Mouse (Mus musculus) heart, embryonic 11.5 days (tissue): ENCODE data around the gene 1600012H06Rik. TPM values are rescaled to one million over a fixed set of nuclear protein-coding genes. Genes with fewer than 3 reads are reported as not detected.
"Not testable (repeated sequence)": the region's sequence is repeated elsewhere in the genome, so short reads cannot be mapped to it uniquely, and the experiment has no call there.

Source experiments
- ATAC-seq: fragments of 200-750 bp; cut with Nextera tagmentation; replicated peaks from 2 replicates; pipeline ENCODE4 v1.8.0; 2017; ENCODE audit warnings: moderate library complexity; ENCODE audit not compliant: insufficient number of reproducible peaks, low FRiP score, low TSS enrichment
- H3K27ac ChIP-seq: fragments of 300-500 bp; sonication (generic); 2 replicates; pipeline ENCODE4 v1.5.1; 2014; ENCODE audit warnings: mild to moderate bottlenecking, low read depth, low read length
- H3K27me3 ChIP-seq: fragments of 300-500 bp; sonication (generic); 2 replicates; pipeline ENCODE4 v1.6.1; 2014; ENCODE audit warnings: mild to moderate bottlenecking, low read length, mixed read lengths; ENCODE audit not compliant: control insufficient read depth, insufficient read depth
- H3K36me3 ChIP-seq: fragments of 300-500 bp; sonication (generic); 2 replicates; pipeline ENCODE4 v1.6.1; 2014; ENCODE audit warnings: mild to moderate bottlenecking, low read length, moderate library complexity, mixed read lengths; ENCODE audit not compliant: control insufficient read depth, insufficient read depth
- H3K4me1 ChIP-seq: fragments of 300-500 bp; sonication (generic); 2 replicates; pipeline ENCODE4 v1.6.1; 2014; ENCODE audit warnings: low read length; ENCODE audit not compliant: control insufficient read depth, insufficient read depth
- H3K4me2 ChIP-seq: fragments of 300-500 bp; sonication (generic); 2 replicates; pipeline ENCODE4 v1.6.1; 2014; ENCODE audit warnings: mild to moderate bottlenecking, moderate library complexity
- H3K4me3 ChIP-seq: fragments of 300-500 bp; sonication (generic); 2 replicates; pipeline ENCODE4 v1.5.1; 2014; ENCODE audit warnings: low read depth, low read length
- H3K9ac ChIP-seq: fragments of 300-500 bp; sonication (generic); 2 replicates; pipeline ENCODE4 v1.6.1; 2014; ENCODE audit warnings: mild to moderate bottlenecking, low read depth, low read length, moderate library complexity
- H3K9me3 ChIP-seq: fragments of 300-500 bp; sonication (generic); replicated peaks from 2 replicates; pipeline ENCODE4 v1.6.1; 2016; ENCODE audit warnings: low read length; ENCODE audit not compliant: control insufficient read depth
- WGBS: fragments of 180-500 bp; shearing (Covaris S2); extraction: QIAGEN DNeasy Blood & Tissue Kit; methylation state at CpG from one replicate; pipeline ENCODE4 v1.1.7; 2014; ENCODE audit not compliant: insufficient replicate concordance; 5-methylcytosine and 5-hydroxymethylcytosine counted together
- polyA plus RNA-seq: library from polyadenylated mRNA; unstranded; fragments of >200 nt; fragmentation: Nextera tagmentation; extraction: Ambion mirVana; gene quantifications from 2 replicates; pipeline ENCODE4 v1.2.1, GENCODE M21; 2014

The 1600012H06Rik gene
- 33.2 and 38.6 TPM in 2 replicates for polyA plus RNA-seq

GRCm38 (mm10) chr17:14943009-14943728 lies at the start of gene 1600012H06Rik, which contains the start of gene Wdr27:
Gene 1600012H06Rik (plus strand): TSS chr17:14943184.
Gene Wdr27 (minus strand): TSS chr17:14943158.
- peak; percentile 98 for ATAC-seq
- peak within 1 kb of the TSS; percentile 94 for H3K4me2 ChIP-seq
- WGBS: under 1% methylated on average over 54 of the region's 54 CpGs
- H3K9me3 ChIP-seq: no peaks in the 10 kb centered on the region
- H3K4me1 ChIP-seq: peaks cover 14% of the 10 kb centered on the region
- H3K4me3 ChIP-seq: peak within 1 kb of the TSS; percentile 93
- H3K27me3 ChIP-seq: no peaks in the 10 kb centered on the region
- H3K9ac ChIP-seq: peak within 1 kb of the TSS; percentile 91
- H3K27ac ChIP-seq: peak within 1 kb of the TSS; percentile 64
- peaks cover 8% of the 10 kb centered on the region; the same call in 1 of the 2 replicates for H3K36me3 ChIP-seq

GRCm38 (mm10) chr17:14895058-14895457 lies 47.9 kb upstream of the 1600012H06Rik start:
- H3K27ac ChIP-seq, H3K9ac ChIP-seq, H3K4me2 ChIP-seq, H3K4me3 ChIP-seq, H3K36me3 ChIP-seq, H3K4me1 ChIP-seq, ATAC-seq, H3K27me3 ChIP-seq, H3K9me3 ChIP-seq: not testable (repeated sequence)

DNA sequence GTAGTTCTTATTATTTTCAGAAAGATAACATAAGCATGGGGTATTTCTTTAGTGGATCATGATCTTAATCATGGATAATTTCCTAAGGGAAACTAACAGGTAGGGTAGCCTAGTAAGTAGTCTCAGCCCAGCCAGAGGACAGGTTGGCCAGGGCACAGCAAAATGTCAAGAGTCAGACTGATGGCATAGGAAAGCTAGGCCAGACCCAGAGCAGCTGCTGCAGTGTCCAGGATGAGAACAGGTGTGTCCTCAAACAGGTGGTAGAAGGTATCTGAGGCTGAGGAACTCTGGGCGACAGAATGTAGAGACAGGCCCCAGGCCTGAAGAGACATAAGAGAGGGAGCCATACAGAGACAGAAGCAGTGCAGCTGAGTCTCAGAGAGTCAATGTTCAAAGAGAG lies 44.0 kb upstream of the 1600012H06Rik start:
- Histone ChIP-seq H3K36me3 (no peaks in the 10 kb centered on the region), H3K4me2 (no peak overlapping the region), H3K27me3 (0 out of 2 replicates have a peak, but pooled peaks cover 2% of the 10 kb centered on the region), H3K27ac (no peak overlapping the region), H3K9ac (no peak overlapping the region), H3K4me1 (no peaks in the 10 kb centered on the region), H3K4me3 (no peak overlapping the region), H3K9me3 (no peaks in the 10 kb centered on the region)
- 60% methylated on average over 1 of the region's 1 CpGs for WGBS
- no peak for ATAC-seq

GRCm38 (mm10) chr17:14903212-14903611 lies 39.8 kb upstream of the 1600012H06Rik start:
- Histone ChIP-seq H3K27me3 (peaks cover 2% of the 10 kb centered on the region; the same call in 1 of the 2 replicates), H3K9ac (no peak overlapping the region), H3K27ac (no peak overlapping the region), H3K4me3 (no peak overlapping the region), H3K4me1 (no peaks in the 10 kb centered on the region), H3K4me2 (no peak overlapping the region), H3K36me3 (no peaks in the 10 kb centered on the region), H3K9me3 (no peaks in the 10 kb centered on the region)
- 77% methylated on average over 3 of the region's 3 CpGs for WGBS
- no peak for ATAC-seq

DNA sequence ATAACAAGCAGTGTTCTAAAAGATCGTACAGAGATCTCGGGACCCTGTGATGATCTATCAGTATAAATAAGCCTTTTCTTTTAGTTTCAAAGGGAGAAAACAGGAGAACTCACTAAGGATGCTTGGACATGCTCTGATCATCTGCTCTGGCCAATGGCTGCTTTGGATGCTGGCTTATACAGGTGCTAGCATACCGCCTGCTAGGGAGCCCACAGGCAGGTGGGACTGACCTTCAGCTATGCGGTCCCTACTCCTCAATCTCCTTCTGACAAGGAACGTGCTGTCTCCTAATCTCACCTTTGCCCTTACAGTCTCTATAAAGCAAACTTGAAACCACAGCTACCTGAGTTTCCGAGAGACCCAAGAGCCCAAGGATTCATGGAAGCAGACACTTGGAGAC lies 38.8 kb upstream of the 1600012H06Rik start:
- H3K36me3 ChIP-seq: no peaks in the 10 kb centered on the region
- no peak overlapping the region for H3K4me2 ChIP-seq
- no peak overlapping the region for H3K4me3 ChIP-seq
- WGBS: 84% methylated on average over 6 of the region's 6 CpGs
- H3K9me3 ChIP-seq: no peaks in the 10 kb centered on the region
- H3K27ac ChIP-seq: no peak overlapping the region
- H3K9ac ChIP-seq: no peak overlapping the region
- ATAC-seq: 0 out of 2 replicates have a peak, but pooled peaks have one; percentile 10
- peaks cover 2% of the 10 kb centered on the region; the same call in 1 of the 2 replicates for H3K27me3 ChIP-seq
- no peaks in the 10 kb centered on the region for H3K4me1 ChIP-seq

GRCm38 (mm10) chr17:14904637-14905265 lies 38.2 kb upstream of the 1600012H06Rik start:
- Histone ChIP-seq H3K36me3 (no peaks in the 10 kb centered on the region), H3K9ac (no peak overlapping the region), H3K4me1 (no peaks in the 10 kb centered on the region), H3K4me3 (no peak overlapping the region), H3K27ac (no peak overlapping the region), H3K27me3 (peaks cover 2% of the 10 kb centered on the region; the same call in 1 of the 2 replicates), H3K9me3 (no peaks in the 10 kb centered on the region), H3K4me2 (no peak overlapping the region)
- 54% methylated on average over 7 of the region's 7 CpGs for WGBS
- ATAC-seq: no peak

- no peak overlapping the region for H3K27ac ChIP-seq
- no peak overlapping the region for H3K4me3 ChIP-seq
- H3K36me3 ChIP-seq: no peaks in the 10 kb centered on the region
- H3K4me2 ChIP-seq: no peak overlapping the region
- no peaks in the 10 kb centered on the region for H3K9me3 ChIP-seq
- WGBS: 53% methylated on average over 1 of the region's 1 CpGs
- peaks cover 2% of the 10 kb centered on the region; the same call in 1 of the 2 replicates for H3K27me3 ChIP-seq
- no peak for ATAC-seq
- H3K4me1 ChIP-seq: no peaks in the 10 kb centered on the region
- H3K9ac ChIP-seq: no peak overlapping the region
Observed at GRCm38 (mm10) chr17:14906611-14907010, 36.4 kb upstream of the 1600012H06Rik start.

- Histone ChIP-seq H3K36me3 (no peaks in the 10 kb centered on the region), H3K4me3 (no peak overlapping the region), H3K4me2 (no peak overlapping the region), H3K9me3 (no peaks in the 10 kb centered on the region), H3K27me3 (peaks cover 2% of the 10 kb centered on the region; the same call in 1 of the 2 replicates), H3K9ac (no peak overlapping the region), H3K27ac (no peak overlapping the region), H3K4me1 (no peaks in the 10 kb centered on the region)
- ATAC-seq: no peak
- 58% methylated on average over 12 of the region's 12 CpGs for WGBS
Observed at GRCm38 (mm10) chr17:14907136-14907535, 35.8 kb upstream of the 1600012H06Rik start.
